Mouse (Mus musculus): Measurements from ENCODE around the gene Lyrm9. TPM values are rescaled to one million over a fixed set of nuclear protein-coding genes. Genes with fewer than 3 reads are reported as not detected.

The Lyrm9 gene
- total RNA-seq, 2 experiments from 2014 or later = 26.4 to 36.8 TPM

Other genes with a start within 250 kb of the Lyrm9 start
- gene Nlk, start 129.2 kb upstream of the Lyrm9 start, total RNA-seq (2021) = 10 to 100 TPM; 39.0 to 84.5 TPM
- gene Ccnq, start 74.9 kb upstream of the Lyrm9 start, total RNA-seq (2021) = 10 to 100 TPM; 35.8 to 45.9 TPM
- 1 to 10 TPM in 1 of 2 experiments, under 1 TPM in 1; 0.30 to 1.7 TPM for gene Nos2, start 94.2 kb downstream of the Lyrm9 start, total RNA-seq (2021)
- gene Lgals9, start 158.4 kb downstream of the Lyrm9 start, total RNA-seq (2021) = 10 to 100 TPM; 20.9 to 23.1 TPM